Mouse (Mus musculus): ENCODE results near the gene Hpca.

DNA sequence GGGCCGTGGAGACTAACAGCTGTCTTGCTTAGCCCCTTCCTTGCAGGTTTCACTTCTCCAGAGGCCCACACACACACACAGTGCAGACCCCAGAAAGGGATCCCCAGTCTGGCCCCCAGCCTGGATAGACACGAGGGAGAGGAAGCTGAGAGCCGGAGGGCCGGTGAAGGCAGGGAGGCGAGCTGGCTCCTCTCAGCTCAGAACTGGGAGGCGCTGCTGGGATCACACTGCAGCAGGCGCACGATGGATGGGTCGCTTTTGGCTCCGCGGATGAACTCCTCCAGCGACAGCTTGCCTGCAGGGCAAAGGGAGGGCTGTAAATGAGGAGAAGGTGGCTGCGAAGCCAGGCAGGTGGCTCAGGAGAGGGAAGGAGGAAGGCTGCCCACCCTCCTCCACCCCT lies 9.6 kb downstream of the Hpca start:
- TF ChIP-seq TAL1 (IDR thresholded peaks at IDR 0.05; ENCODE audit: low read length) (no peak), GATA1 (IDR thresholded peaks at IDR 0.05; ENCODE audit: low read length) (no peak)
